Mouse (Mus musculus) midbrain, embryonic 10.5 days (tissue): ENCODE measurements around the gene Myh13. TPM values are rescaled to one million over a fixed set of nuclear protein-coding genes. Genes with fewer than 3 reads are reported as not detected.

ENCODE experiments used
- polyA plus RNA-seq: library from polyadenylated mRNA; unstranded; fragments of >200 nt; fragmentation: Nextera tagmentation; extraction: Ambion mirVana; gene quantifications from 2 replicates; pipeline ENCODE4 v1.2.1, GENCODE M21; 2016

Myh13 gene
- polyA plus RNA-seq, 1 experiment from 2014 or later, result 0.01 TPM

Other genes starting within 250 kb of the Myh13 start
- gene Myh3, start 243.4 kb upstream of the Myh13 start, polyA plus RNA-seq, result 0.11 and 0.37 TPM in 2 replicates
- 0.04 TPM in 1 of 2 replicates, not detected in the other for gene Myh2, start 150.6 kb upstream of the Myh13 start, polyA plus RNA-seq
- gene Myh1, start 121.6 kb upstream of the Myh13 start, polyA plus RNA-seq, result not detected in 2 replicates
- not detected in 2 replicates for gene Myh4, start 83.6 kb upstream of the Myh13 start, polyA plus RNA-seq
- not detected in 2 replicates for gene Myh8, start 44.5 kb upstream of the Myh13 start, polyA plus RNA-seq
- 2.9 and 3.4 TPM in 2 replicates for gene Gas7, start 133.8 kb downstream of the Myh13 start, polyA plus RNA-seq